Mouse (Mus musculus) stomach, postnatal 0 days (tissue): Measurements from ENCODE around the gene Clspn.
A peak's percentile ranks its signal among the peaks of the same experiment; 100 is the strongest.

Experiments
- CTCF ChIP-seq: IDR thresholded peaks from 2 replicates; pipeline ENCODE4 v1.5.1; 2016; ENCODE audit warnings: antibody characterized with exemption, low read depth, mild to moderate bottlenecking, moderate library complexity
- EP300 ChIP-seq: optimal IDR thresholded peaks from 2 replicates; pipeline ENCODE3; 2016; ENCODE audit warnings: antibody characterized with exemption

GRCm38 (mm10) chr4:126553685-126554084 lies 3.0 kb upstream of the Clspn start:
- TF ChIP-seq CTCF (peak; percentile 28; the same call in 1 of the 2 replicates), EP300 (no peak)
